Mouse (Mus musculus) embryonic stem cell, embryonic (primary cell): ENCODE data around the gene Tmem259.

Experiments
- CTCF ChIA-PET, 4 experiments: fragments of 300-600 bp in 2 of 4; fragments of 350-600 bp in 2 of 4; sonication (Branson Sonifier 250); formaldehyde crosslinking; loops; one replicate each; lab custom pipeline; 2022; ENCODE audit warnings: inconsistent platforms in 2 of 4; lab: Charles Lee
- POLR2A ChIA-PET, 4 experiments: fragments of 300-600 bp in 2 of 4; fragments of 350-600 bp in 2 of 4; sonication (Branson Sonifier 250); formaldehyde crosslinking; loops; one replicate each; lab custom pipeline; 2022; ENCODE audit warnings: antibody characterized with exemption in 4 of 4, inconsistent platforms in 1 of 4; lab: Charles Lee

Tmem259 gene

GRCm38 (mm10) chr10:79987771-79988505, 3.8 kb upstream of the Tmem259 start:
- ChIA-PET POLR2A (interaction anchor here in 3 of 4 experiments (0.6 to 10.5 kb wide), 24 partner anchors 9 to 191 kb away, joined by 3 to 245 read pairs (median 5); partner anchors contain the start of genes Cirbp (in 1 of the 3), Gpx4 (in 1 of the 3) and Wdr18 (in 1 of the 3)), CTCF (interaction anchor here (0.6 to 4.7 kb wide), 14 partner anchors 13 to 573 kb away, joined by 3 to 37 read pairs (median 4); partner anchors contain the start of genes Cirbp (in 1 of the 4), Rexo1 (in 1 of the 4) and Stk11 (in 1 of the 4))

- POLR2A ChIA-PET: interaction anchor here (0.5 to 10.5 kb wide), 44 partner anchors 10 to 882 kb away, joined by 3 to 245 read pairs (median 5); partner anchors contain the start of genes Gpx4 (in 2 of the 4), Rps15 (in 2 of the 4), Wdr18 (in 2 of the 4) and Cirbp (in 1 of the 4)
- CTCF ChIA-PET: interaction anchor here (0.5 to 4.7 kb wide), 49 partner anchors 10 to 1479 kb away, joined by 3 to 48 read pairs (median 4); partner anchors contain the start of genes Stk11 (in 2 of the 4), Cirbp (in 1 of the 4), Rexo1 (in 1 of the 4) and Wdr18 (in 1 of the 4)
Measured at GRCm38 (mm10) chr10:79986963-79987362, 2.8 kb upstream of the Tmem259 start.

GRCm38 (mm10) chr10:79986232-79986878, 2.2 kb upstream of the Tmem259 start:
- CTCF ChIA-PET: interaction anchor here (0.5 to 4.7 kb wide), 36 partner anchors 10 to 1480 kb away, joined by 3 to 48 read pairs (median 4); partner anchors contain the start of genes Wdr18 (in 2 of the 4) and Cirbp (in 1 of the 4)
- POLR2A ChIA-PET: interaction anchor here (0.5 to 10.5 kb wide), 68 partner anchors 9 to 690 kb away, joined by 3 to 245 read pairs (median 5); partner anchors contain the start of genes Wdr18 (in 3 of the 4), Cbarp (in 2 of the 4), Gpx4 (in 2 of the 4) and Grin3b (in 2 of the 4)

- ChIA-PET POLR2A (interaction anchor here (0.6 to 10.5 kb wide), 146 partner anchors 8 to 691 kb away, joined by 3 to 245 read pairs (median 5); partner anchors contain the start of genes Cbarp (in 4 of the 4), Grin3b (in 3 of the 4), Med16 (in 3 of the 4) and Polr2e (in 3 of the 4)), CTCF (interaction anchor here (0.6 to 4.7 kb wide), 71 partner anchors 10 to 391 kb away, joined by 3 to 48 read pairs (median 5); partner anchors contain the start of genes Wdr18 (in 4 of the 4), Grin3b (in 2 of the 4), Med16 (in 2 of the 4) and Mum1 (in 2 of the 4))
Measured at GRCm38 (mm10) chr10:79985334-79986231, 1.5 kb upstream of the Tmem259 start.

- CTCF ChIA-PET: interaction anchor here (0.6 to 4.7 kb wide), 77 partner anchors 8 to 1204 kb away, joined by 3 to 48 read pairs (median 4); partner anchors contain the start of genes Wdr18 (in 4 of the 4), Grin3b (in 2 of the 4), Med16 (in 2 of the 4) and Mum1 (in 2 of the 4)
Measured at GRCm38 (mm10) chr10:79984871-79985270, 741 bp upstream of the Tmem259 start.

GRCm38 (mm10) chr10:79983670-79984069, 460 bp downstream of the Tmem259 start:
- ChIA-PET POLR2A (interaction anchor here (0.7 to 10.5 kb wide), 49 partner anchors 8 to 277 kb away, joined by 3 to 245 read pairs (median 11); partner anchors contain the start of genes Grin3b (in 2 of the 4), Med16 (in 2 of the 4), Stk11 (in 2 of the 4) and Wdr18 (in 2 of the 4)), CTCF (interaction anchor here in 3 of 4 experiments (0.8 to 4.7 kb wide), 17 partner anchors 9 to 238 kb away, joined by 3 to 37 read pairs (median 8); partner anchors contain the start of genes Cbarp (in 2 of the 3), Med16 (in 2 of the 3), Cirbp (in 1 of the 3) and Midn (in 1 of the 3))

More at GRCm38 (mm10) chr10:79984871-79985270, 741 bp upstream of the Tmem259 start:
- POLR2A ChIA-PET: interaction anchor here (0.5 to 10.5 kb wide), 170 partner anchors 8 to 1869 kb away, joined by 3 to 245 read pairs (median 5); partner anchors contain the start of genes Cbarp (in 4 of the 4), Grin3b (in 3 of the 4), Med16 (in 3 of the 4) and Polr2e (in 3 of the 4)

- ChIA-PET POLR2A (interaction anchor here (0.6 to 10.5 kb wide), 22 partner anchors 8 to 584 kb away, joined by 3 to 245 read pairs (median 8); partner anchors contain the start of genes Wdr18 (in 2 of the 4) and Stk11 (in 1 of the 4)), CTCF (interaction anchor here in 2 of 4 experiments (0.6 to 2.0 kb wide), 2 partner anchors 8 to 157 kb away, joined by 3 to 11 read pairs; partner anchors contain the start of gene Cbarp (in 1 of the 2))
Measured at GRCm38 (mm10) chr10:79983205-79983604, 925 bp downstream of the Tmem259 start.

- ChIA-PET CTCF (interaction anchor here in 1 of 4 experiments (1.4 kb wide), 1 partner anchor 20 kb away, joined by 5 read pairs; the partner anchor contains the start of gene Wdr18), POLR2A (interaction anchor here in 3 of 4 experiments (0.6 to 2.5 kb wide), 20 partner anchors 9 to 363 kb away, joined by 3 to 14 read pairs (median 3); partner anchors contain the start of genes Grin3b (in 2 of the 3), Wdr18 (in 2 of the 3), Med16 (in 1 of the 3) and Pcsk4 (in 1 of the 3))
Measured at GRCm38 (mm10) chr10:79979401-79980155, 4.6 kb downstream of the Tmem259 start.

- ChIA-PET POLR2A (interaction anchor here in 3 of 4 experiments (0.5 to 1.7 kb wide), 5 partner anchors 18 to 163 kb away, joined by 3 to 8 read pairs (median 3); partner anchors contain the start of genes Wdr18 (in 2 of the 3), Cbarp (in 1 of the 3) and Ptbp1 (in 1 of the 3)), CTCF (interaction anchor here in 2 of 4 experiments (1.2 to 3.7 kb wide), 2 partner anchors 18 kb away, joined by 4 to 22 read pairs; partner anchors contain the start of gene Wdr18 (in 2 of the 2))
Measured at GRCm38 (mm10) chr10:79978061-79978460, 6.1 kb downstream of the Tmem259 start.

GRCm38 (mm10) chr10:79977324-79977723, 6.8 kb downstream of the Tmem259 start:
- CTCF ChIA-PET: interaction anchor here in 2 of 4 experiments (0.6 to 3.7 kb wide), 6 partner anchors 10 to 904 kb away, joined by 3 to 22 read pairs (median 4); partner anchors contain the start of gene Wdr18 (in 2 of the 2)

GRCm38 (mm10) chr10:79976722-79977107, 7.4 kb downstream of the Tmem259 start:
- ChIA-PET CTCF (interaction anchor here in 2 of 4 experiments (0.7 to 3.7 kb wide), 8 partner anchors 8 to 18 kb away, joined by 3 to 22 read pairs (median 4); partner anchors contain the start of genes Wdr18 (in 2 of the 2) and Tmem259 (in 1 of the 2)), POLR2A (interaction anchor here (0.6 to 4.6 kb wide), 29 partner anchors 7 to 363 kb away, joined by 3 to 42 read pairs (median 4); partner anchors contain the start of genes Tmem259 (in 3 of the 4), Wdr18 (in 2 of the 4), 1600002K03Rik (in 1 of the 4) and Abca7 (in 1 of the 4))

More at GRCm38 (mm10) chr10:79977324-79977723, 6.8 kb downstream of the Tmem259 start:
- POLR2A ChIA-PET: interaction anchor here (0.6 to 3.4 kb wide), 18 partner anchors 9 to 191 kb away, joined by 3 to 13 read pairs (median 4); partner anchors contain the start of genes Wdr18 (in 2 of the 4), Abca7 (in 1 of the 4), Cbarp (in 1 of the 4) and Stk11 (in 1 of the 4)

- POLR2A ChIA-PET: interaction anchor here (0.6 to 4.6 kb wide), 35 partner anchors 8 to 362 kb away, joined by 3 to 42 read pairs (median 5); partner anchors contain the start of genes Tmem259 (in 4 of the 4), Wdr18 (in 3 of the 4), 1600002K03Rik (in 1 of the 4) and Abca7 (in 1 of the 4)
- CTCF ChIA-PET: interaction anchor here (0.5 to 3.7 kb wide), 11 partner anchors 8 to 165 kb away, joined by 3 to 22 read pairs (median 5); partner anchors contain the start of genes Wdr18 (in 2 of the 4) and Tmem259 (in 1 of the 4)
Measured at GRCm38 (mm10) chr10:79976071-79976721, 7.9 kb downstream of the Tmem259 start.

- POLR2A ChIA-PET: interaction anchor here (0.6 to 4.6 kb wide), 34 partner anchors 8 to 318 kb away, joined by 3 to 42 read pairs (median 5); partner anchors contain the start of genes Tmem259 (in 4 of the 4), Wdr18 (in 4 of the 4), 1600002K03Rik (in 1 of the 4) and Abca7 (in 1 of the 4)
- CTCF ChIA-PET: interaction anchor here in 3 of 4 experiments (1.0 to 3.7 kb wide), 8 partner anchors 10 to 191 kb away, joined by 3 to 22 read pairs (median 7); partner anchors contain the start of genes Tmem259 (in 2 of the 3), Cirbp (in 1 of the 3) and Wdr18 (in 1 of the 3)
Measured at GRCm38 (mm10) chr10:79974668-79975067, 9.5 kb downstream of the Tmem259 start.
